Mouse (Mus musculus) ovary, postnatal 36 days (tissue): Measurements from ENCODE around the gene Hist1h3b.
A peak's percentile ranks its signal among the peaks of the same experiment; 100 is the strongest.
"Not testable (repeated sequence)": the region's sequence is repeated elsewhere in the genome, so short reads cannot be mapped to it uniquely, and the experiment has no call there.

Experiments used
- DNase-seq: peaks from one replicate; pipeline ENCODE4 v3.0.0; 2022; ENCODE audit warnings: low spot score, mixed read lengths

Gene Hist1h3b

GRCm38 (mm10) chr13:23752067-23752741 is at the start of gene Hist1h3b:
Gene Hist1h3b, plus strand, starts transcription at chr13:23752267.
- DNase-seq = peak; percentile 83

DNA sequence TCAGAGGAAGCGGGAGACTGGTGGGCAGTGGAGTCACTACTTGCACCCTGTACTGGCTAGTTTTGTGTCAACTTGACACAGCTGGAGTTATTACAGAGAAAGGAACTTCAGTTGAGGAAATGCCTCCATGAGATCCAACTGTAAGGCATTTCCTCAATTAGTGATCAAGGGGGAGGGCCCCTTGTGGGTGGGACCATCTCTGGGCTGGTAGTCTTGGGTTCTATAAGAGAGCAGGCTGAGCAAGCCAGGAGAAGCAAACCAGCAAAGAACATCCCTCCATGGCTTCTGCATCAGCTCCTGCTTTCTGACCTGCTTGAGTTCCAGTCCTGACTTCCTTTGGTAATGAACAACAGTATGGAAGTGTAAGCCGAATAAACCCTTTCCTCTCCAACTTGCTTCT is 49.3 kb upstream of the Hist1h3b start:
- DNase-seq = not testable (repeated sequence)

GRCm38 (mm10) chr13:23705751-23706356 is 46.2 kb upstream of the Hist1h3b start:
- no peak for DNase-seq

DNA sequence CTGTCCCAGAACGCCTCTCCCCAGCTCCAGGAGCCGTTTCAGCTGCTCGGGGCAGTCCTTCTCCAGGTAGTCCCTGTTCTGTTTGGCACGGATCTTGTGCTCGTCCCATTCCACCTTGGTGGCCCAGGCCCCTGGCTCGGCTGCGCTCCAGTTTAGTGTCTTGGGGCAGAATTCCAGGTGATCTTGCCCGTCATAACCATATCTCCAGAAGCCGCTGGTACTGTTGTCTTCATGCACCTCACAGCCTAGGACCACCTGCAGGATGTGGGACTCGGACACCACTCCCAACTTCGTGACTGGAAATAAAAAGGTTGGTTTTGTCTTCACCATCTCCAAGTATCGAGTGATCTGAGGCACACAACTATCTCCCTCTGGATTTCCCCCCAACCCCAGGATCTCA is 45.3 kb upstream of the Hist1h3b start:
- DNase-seq = no peak

- no peak for DNase-seq
Observed at GRCm38 (mm10) chr13:23708041-23708440, 44.0 kb upstream of the Hist1h3b start.

GRCm38 (mm10) chr13:23708654-23709053 is 43.4 kb upstream of the Hist1h3b start:
- no peak for DNase-seq

DNA sequence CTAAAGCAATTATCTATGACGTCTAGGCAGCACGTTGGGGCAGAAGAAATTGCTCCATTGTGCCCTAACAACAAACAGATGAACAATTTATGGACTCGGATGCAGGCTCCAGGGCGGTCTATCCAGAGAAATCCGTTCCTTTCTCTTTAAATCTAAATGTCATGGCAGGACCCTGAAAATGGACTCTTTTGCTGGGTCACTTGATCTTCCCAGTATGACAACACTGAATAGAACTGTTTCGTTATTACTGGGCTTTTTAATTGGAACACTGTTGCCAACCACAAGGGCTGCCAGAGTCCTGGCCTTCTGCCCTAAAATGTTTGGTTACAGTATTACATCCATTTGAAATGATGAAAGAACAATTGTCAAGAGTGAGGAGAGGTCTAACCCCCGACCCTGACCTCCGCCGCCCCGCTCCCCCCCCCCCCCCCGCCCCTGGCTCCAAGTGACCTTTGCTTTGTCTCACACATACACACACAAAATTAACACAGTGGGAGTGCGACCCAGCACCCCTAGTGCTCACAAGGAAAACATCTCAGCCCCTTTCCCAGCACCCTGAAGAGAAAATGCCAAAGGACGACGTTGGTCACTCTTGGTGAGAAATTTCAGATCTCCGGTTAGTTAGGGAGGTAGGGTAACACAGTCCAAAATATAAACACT is 42.2 kb upstream of the Hist1h3b start:
- no peak for DNase-seq

DNA sequence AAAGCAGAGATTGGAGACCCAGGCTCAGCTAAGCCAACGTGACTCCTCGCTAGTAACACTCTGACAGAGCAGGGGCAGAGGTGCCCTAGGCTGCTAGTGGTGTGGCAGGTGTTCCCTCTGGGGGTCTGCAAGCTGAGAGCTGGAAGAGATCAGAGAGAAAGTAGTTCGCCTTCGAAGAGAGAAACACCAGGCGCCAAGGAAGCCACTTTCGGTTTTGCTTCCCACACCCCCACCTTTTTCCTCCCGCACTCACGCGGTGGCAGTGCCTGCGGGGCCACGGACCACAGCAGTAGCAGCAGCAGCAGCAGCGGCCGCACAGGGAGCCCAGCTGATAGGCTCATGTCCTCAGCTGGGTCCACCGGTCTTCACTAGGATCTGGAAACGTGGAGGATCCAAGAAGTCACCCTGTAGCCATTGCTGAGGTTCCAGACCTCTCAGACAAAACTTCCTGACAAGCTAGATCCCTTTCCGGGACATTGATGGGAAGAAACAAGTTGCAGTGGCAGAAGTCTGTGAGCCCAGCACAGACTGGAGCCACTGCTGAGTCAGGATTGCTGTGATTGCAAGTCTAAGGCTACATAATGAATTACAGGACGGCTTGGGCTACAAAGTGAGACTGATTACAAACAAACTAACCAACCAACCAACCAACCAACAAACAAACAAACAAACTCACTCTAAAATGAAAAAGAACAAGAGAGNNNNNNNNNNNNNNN is 41.5 kb upstream of the Hist1h3b start, which contains the start of gene Hfe:
Hfe (minus strand) TSS at position 481 of the 716 bp plus-strand sequence.
- DNase-seq = peak; percentile 55

GRCm38 (mm10) chr13:23716261-23717042 is 35.6 kb upstream of the Hist1h3b start:
- no peak for DNase-seq

- DNase-seq = no peak
Observed at GRCm38 (mm10) chr13:23717176-23717575, 34.9 kb upstream of the Hist1h3b start.

DNA sequence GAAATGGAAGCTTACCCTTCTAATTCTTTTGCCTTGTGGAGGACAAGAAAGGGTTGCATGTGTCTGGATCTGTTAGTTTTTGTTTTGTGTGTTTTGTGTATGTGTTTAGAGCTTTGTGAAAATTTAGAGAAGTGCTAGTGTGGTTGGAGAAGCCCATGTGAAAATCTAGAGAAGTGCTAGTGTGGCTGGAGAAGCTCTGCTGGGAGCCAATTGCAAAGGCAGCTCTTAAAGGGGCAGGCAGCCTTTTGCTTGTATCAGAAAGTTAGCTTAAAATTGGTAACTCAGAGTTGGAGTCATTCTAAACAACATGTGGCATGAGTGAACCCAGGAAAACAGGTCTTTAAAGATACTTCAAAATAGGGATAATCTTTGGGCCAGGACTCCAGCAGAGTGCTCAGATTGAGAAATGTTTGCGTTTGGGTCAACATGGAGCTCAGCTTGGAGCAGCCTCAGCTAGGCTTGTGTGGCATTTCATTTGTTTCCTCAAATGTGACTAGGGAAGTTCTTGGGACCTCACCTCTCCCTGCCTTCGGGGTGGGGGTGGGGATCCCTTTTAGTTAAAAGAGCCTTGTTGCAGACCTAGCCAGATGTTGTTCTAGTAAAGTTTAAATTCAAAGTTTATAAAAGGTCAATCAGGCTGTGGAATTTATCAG is 34.3 kb upstream of the Hist1h3b start:
- not testable (repeated sequence) for DNase-seq

DNA sequence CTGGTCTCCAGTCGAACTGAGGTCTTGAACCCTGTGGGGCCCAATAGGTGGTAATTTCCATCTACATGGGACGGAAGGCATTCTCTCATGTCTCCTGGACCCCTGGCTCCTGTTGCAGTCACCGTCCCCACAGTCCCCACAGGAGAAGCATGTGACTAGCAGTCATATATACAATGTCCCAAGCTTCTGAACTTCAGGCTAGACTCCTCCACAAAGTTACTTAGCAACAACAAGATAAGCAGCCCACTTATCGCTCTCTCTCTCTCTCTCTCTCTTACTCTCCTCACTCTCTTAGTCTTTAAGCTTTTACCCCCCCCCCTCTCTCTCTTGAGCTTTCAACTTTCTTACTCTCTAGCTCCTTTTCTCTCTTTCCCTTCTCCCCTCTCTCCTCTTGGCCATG is 27.8 kb upstream of the Hist1h3b start:
- no peak for DNase-seq

DNA sequence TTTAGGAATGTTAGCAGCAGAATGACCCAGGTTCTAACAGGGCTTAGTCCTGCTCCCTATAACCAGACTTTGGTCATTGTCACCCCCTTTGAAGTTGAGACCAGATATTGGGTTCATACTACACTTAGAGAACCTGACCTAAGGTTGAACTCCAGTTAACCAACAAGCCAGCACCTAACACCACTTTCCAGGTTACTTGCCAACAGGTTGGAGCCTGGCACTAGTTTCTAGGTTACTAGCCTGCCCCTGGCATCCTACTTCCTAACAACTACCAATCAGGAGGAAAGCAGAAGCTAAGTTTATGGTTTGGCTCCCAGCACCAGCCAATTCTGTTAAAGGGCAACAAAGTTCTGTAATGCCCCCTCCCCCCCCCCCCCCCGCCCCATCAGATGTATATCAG is 26.9 kb upstream of the Hist1h3b start:
- no peak for DNase-seq

GRCm38 (mm10) chr13:23728472-23729191 is 23.4 kb upstream of the Hist1h3b start:
- no peak for DNase-seq

DNA sequence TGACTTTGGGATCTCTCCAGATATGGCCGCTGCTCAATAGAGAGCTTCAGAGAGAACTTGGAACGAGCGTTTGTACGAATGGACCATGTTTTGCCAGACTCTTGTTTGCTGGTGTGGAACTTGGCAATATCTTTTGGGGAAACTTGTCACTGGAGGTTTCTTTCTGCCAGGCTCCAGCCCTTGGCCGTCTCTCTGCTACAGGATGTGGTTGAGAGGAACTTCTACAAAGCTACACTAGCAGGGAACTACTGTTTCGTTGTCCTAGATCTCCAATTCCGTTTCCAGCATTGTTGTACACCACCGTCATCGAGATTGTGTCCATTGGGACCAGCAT is 22.9 kb upstream of the Hist1h3b start:
- no peak for DNase-seq

DNA sequence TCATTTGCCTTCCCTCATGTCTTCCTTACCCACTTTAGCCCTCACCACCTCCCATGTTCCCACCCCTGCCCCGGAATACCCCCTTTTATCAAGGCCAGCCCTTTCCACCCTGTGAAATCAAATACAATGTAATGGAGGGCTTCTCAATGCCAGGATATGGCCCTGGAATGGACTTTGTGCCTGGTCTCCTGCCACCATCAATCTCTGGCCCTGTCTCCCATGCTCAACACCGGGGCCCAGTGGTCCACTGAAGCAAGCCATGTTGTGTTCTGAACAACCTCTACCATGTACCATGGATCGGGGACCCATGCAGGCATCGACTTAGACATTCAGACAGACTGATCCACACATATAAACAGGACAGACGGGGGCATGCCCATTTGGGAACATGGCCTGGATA is 22.4 kb upstream of the Hist1h3b start:
- DNase-seq = no peak

DNA sequence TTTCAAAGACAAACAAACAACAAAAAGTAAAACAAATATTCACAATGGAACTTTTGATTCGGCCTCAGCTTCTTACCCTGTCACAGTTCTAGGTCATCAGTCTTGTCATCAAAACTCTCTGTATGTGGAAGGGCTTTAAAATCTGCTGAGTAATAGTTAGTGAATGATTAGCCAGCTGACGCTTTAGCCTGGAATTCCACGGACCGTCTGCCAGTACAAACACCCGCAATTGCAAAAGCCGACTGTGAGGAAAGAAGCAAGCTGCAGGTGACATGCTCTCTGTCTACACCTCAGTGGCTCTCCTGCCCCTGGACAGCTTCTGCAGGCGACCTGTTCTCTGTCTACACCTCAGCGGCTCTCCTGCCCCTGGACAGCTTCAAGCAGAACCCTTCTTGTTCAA is 21.6 kb upstream of the Hist1h3b start:
- no peak for DNase-seq

- DNase-seq = no peak
Observed at GRCm38 (mm10) chr13:23732156-23732804, 19.8 kb upstream of the Hist1h3b start.

GRCm38 (mm10) chr13:23737091-23737490 is 15.0 kb upstream of the Hist1h3b start:
- DNase-seq = no peak

DNA sequence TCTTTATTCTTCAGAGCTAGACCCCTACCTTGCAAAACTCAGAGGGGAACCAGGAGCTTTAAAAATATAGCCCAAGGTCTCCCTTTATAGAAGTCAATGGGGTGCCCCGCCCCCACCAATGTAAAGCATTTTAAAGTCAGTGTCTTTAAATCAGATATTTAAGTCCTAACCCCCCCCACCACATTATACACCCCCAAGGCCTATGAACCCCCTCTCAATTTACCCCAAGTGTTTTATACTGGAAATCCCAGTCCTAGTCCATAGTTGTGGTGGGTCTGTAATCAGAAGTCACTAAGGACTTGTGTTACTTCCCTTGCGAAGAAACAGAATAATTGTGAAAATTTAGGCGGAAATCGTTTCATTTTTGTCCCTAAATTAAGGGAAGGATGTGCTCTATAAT is 14.0 kb upstream of the Hist1h3b start:
- DNase-seq = no peak
